Mouse (Mus musculus) regulatory T cell (primary cell): ENCODE measurements around the gene Tmcc1.
"Not testable (repeated sequence)": the region's sequence is repeated elsewhere in the genome, so short reads cannot be mapped to it uniquely, and the experiment has no call there.

Experiments used
- in situ Hi-C: fragments of 300-600 bp; cut with MboI, MseI; formaldehyde crosslinking; loops from one replicate; pipeline ENCODE4 v1.15.1; 2025; ENCODE audit warnings: high pct_unique_total_duplicates

Tmcc1 gene

GRCm38 (mm10) chr6:116193394-116194393 lies at the start of gene Tmcc1:
Tmcc1 (minus strand) TSS chr6:116193486.
- in situ Hi-C loops, result no loop called here

GRCm38 (mm10) chr6:116240371-116240770 lies 47.1 kb upstream of the Tmcc1 start:
- in situ Hi-C loops, result no loop called here

GRCm38 (mm10) chr6:116238083-116238482 lies 44.8 kb upstream of the Tmcc1 start:
- in situ Hi-C loops, result no loop called here

- in situ Hi-C loops, result no loop called here
Observed at GRCm38 (mm10) chr6:116235336-116235735, 42.0 kb upstream of the Tmcc1 start.

GRCm38 (mm10) chr6:116234821-116235220 lies 41.5 kb upstream of the Tmcc1 start:
- in situ Hi-C loops, result not testable (repeated sequence)

GRCm38 (mm10) chr6:116228785-116229525 lies 35.7 kb upstream of the Tmcc1 start:
- in situ Hi-C loops, result no loop called here

- in situ Hi-C loops, result no loop called here
Observed at GRCm38 (mm10) chr6:116227767-116228166, 34.5 kb upstream of the Tmcc1 start.

- in situ Hi-C loops, result no loop called here
Observed at GRCm38 (mm10) chr6:116207729-116208534, 14.6 kb upstream of the Tmcc1 start, which contains the start of gene Washc2. Washc2 (plus strand) TSS chr6:116208038.

- in situ Hi-C loops, result loop anchor here (5.0 kb wide), 1 partner anchor 68 kb away; no protein-coding TSS in a partner anchor
Observed at GRCm38 (mm10) chr6:116199682-116200081, 6.4 kb upstream of the Tmcc1 start.

- in situ Hi-C loops, result no loop called here
Observed at GRCm38 (mm10) chr6:116198173-116198572, 4.9 kb upstream of the Tmcc1 start.

- in situ Hi-C loops, result no loop called here
Observed at GRCm38 (mm10) chr6:116195811-116196210, 2.5 kb upstream of the Tmcc1 start.

- in situ Hi-C loops, result no loop called here
Observed at GRCm38 (mm10) chr6:116192809-116193311, 426 bp downstream of the Tmcc1 start.

GRCm38 (mm10) chr6:116189417-116189816 lies 3.9 kb downstream of the Tmcc1 start:
- in situ Hi-C loops, result no loop called here

- in situ Hi-C loops, result no loop called here
Observed at GRCm38 (mm10) chr6:116186485-116186884, 6.8 kb downstream of the Tmcc1 start.

- in situ Hi-C loops, result no loop called here
Observed at GRCm38 (mm10) chr6:116183509-116183908, 9.8 kb downstream of the Tmcc1 start.

- in situ Hi-C loops, result no loop called here
Observed at GRCm38 (mm10) chr6:116180731-116181130, 12.6 kb downstream of the Tmcc1 start.

- in situ Hi-C loops, result no loop called here
Observed at GRCm38 (mm10) chr6:116178376-116178775, 14.9 kb downstream of the Tmcc1 start.

GRCm38 (mm10) chr6:116173511-116174099 lies 19.7 kb downstream of the Tmcc1 start:
- in situ Hi-C loops, result not testable (repeated sequence)

- in situ Hi-C loops, result no loop called here
Observed at GRCm38 (mm10) chr6:116166383-116166782, 26.9 kb downstream of the Tmcc1 start.

GRCm38 (mm10) chr6:116154854-116155624 lies 38.2 kb downstream of the Tmcc1 start:
- in situ Hi-C loops, result no loop called here
